Mouse (Mus musculus) lung, postnatal 0 days (tissue): ENCODE data around the gene Bmpr1a.

Experiments
- CTCF ChIP-seq: IDR thresholded peaks from 2 replicates; pipeline ENCODE4 v1.5.1; 2016; ENCODE audit warnings: antibody characterized with exemption, mild to moderate bottlenecking
- EP300 ChIP-seq: IDR thresholded peaks from 2 replicates; pipeline ENCODE4 v1.6.1; 2016; ENCODE audit warnings: antibody characterized with exemption, mild to moderate bottlenecking, control low read depth

GRCm38 (mm10) chr14:34445348-34445747 is 57.8 kb downstream of the Bmpr1a start:
- TF ChIP-seq CTCF = no peak
- TF ChIP-seq EP300 = no peak
